Comparison of ENCODE assay signal across 22 mouse cellular contexts in genomic region chr7:143840121-143840520, GRCm38 (mm10). TPM values are rescaled to one million over a fixed set of nuclear protein-coding genes. Genes with fewer than 3 reads are reported as not detected.
"Had no signal": no experiment of that assay in that cellular context is flagged by ENCODE, and none has a peak within 500 bp of the region (broad histone marks: within the 10 kb centered on the region; RNA-seq: fewer than 3 reads in every experiment).

No protein-coding gene starts in this region.

- DNase-seq: gastrocnemius, postnatal 10 days; gastrocnemius, postnatal 25 days; heart, adult 2 months; heart, postnatal 10 days; heart, postnatal 4 days; kidney, adult 18-20 months; kidney, adult 8-10 months; kidney, postnatal 10 days; kidney, postnatal 25 days; kidney, postnatal 4 days; liver; liver, embryonic 13.5 days; liver, postnatal 0 days had no signal

RNA-seq across cellular contexts. Expression of gene Gm498, which starts 26.5 kb away (rescaled TPM):
- total RNA-seq: gastrocnemius, postnatal 10 days; gastrocnemius, postnatal 25 days; gastrocnemius, postnatal 4 days; granulocyte monocyte progenitor cell, adult 5-6 weeks; heart, adult 2 months; heart, postnatal 10 days; heart, postnatal 25 days; heart, postnatal 4 days; layer of hippocampus, adult 2 months; layer of hippocampus, postnatal 10 days; layer of hippocampus, postnatal 25 days; left cerebral cortex, adult 2 months; left cerebral cortex, postnatal 14 days; left cerebral cortex, postnatal 36 days had no signal
